Mouse (Mus musculus) embryonic stem cell, embryonic (primary cell): ENCODE data around the gene Man2a2.

Experiments used
- CTCF ChIA-PET, 4 experiments: fragments of 300-600 bp in 2 of 4; fragments of 350-600 bp in 2 of 4; sonication (Branson Sonifier 250); formaldehyde crosslinking; loops; one replicate each; lab custom pipeline; 2022; ENCODE audit warnings: inconsistent platforms in 2 of 4; lab: Charles Lee
- POLR2A ChIA-PET, 4 experiments: fragments of 300-600 bp in 2 of 4; fragments of 350-600 bp in 2 of 4; sonication (Branson Sonifier 250); formaldehyde crosslinking; loops; one replicate each; lab custom pipeline; 2022; ENCODE audit warnings: antibody characterized with exemption in 4 of 4, inconsistent platforms in 1 of 4; lab: Charles Lee

Gene Man2a2

GRCm38 (mm10) chr7:80368635-80369421 lies 2.3 kb downstream of the Man2a2 start:
- CTCF ChIA-PET, result interaction anchor here (0.5 to 2.4 kb wide), 16 partner anchors 9 to 238 kb away, joined by 3 to 11 read pairs (median 6); partner anchors contain the start of gene Hddc3 (in 2 of the 4)
- POLR2A ChIA-PET, result interaction anchor here in 3 of 4 experiments (0.7 to 3.8 kb wide), 19 partner anchors 9 to 816 kb away, joined by 3 to 31 read pairs (median 5); partner anchors contain the start of genes Blm (in 1 of the 3), Hddc3 (in 1 of the 3), Idh2 (in 1 of the 3) and Rccd1 (in 1 of the 3)

- CTCF ChIA-PET, result interaction anchor here in 3 of 4 experiments (1.1 to 2.4 kb wide), 9 partner anchors 9 to 228 kb away, joined by 3 to 11 read pairs (median 5); partner anchors contain the start of genes Hddc3 (in 2 of the 3) and Unc45a (in 1 of the 3)
- POLR2A ChIA-PET, result interaction anchor here in 2 of 4 experiments (0.9 to 3.8 kb wide), 11 partner anchors 9 to 237 kb away, joined by 3 to 31 read pairs (median 5); partner anchors contain the start of genes Hddc3 (in 1 of the 2) and Rccd1 (in 1 of the 2)
These were observed 3.2 kb downstream of the Man2a2 start for GRCm38 (mm10) chr7:80368009-80368408.

DNA sequence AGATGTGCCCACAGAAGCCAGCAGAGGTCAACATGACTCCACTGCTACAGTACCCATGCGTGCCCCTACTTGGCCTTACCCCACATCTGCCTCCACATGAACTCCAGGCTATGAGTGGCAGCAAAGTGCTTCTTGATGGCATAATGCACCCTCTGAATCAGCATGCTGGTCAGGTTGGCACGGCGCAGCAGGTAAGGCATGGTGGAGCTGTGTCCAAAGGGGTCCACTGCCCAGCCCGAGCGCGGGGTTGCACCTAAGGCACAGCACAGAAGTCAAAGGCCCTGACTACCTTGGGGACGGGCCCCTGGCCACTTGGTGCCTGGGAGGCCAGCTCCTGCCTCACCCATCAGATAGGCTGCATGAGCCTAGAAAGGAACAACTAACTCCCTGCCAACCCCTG lies 3.9 kb downstream of the Man2a2 start:
- CTCF ChIA-PET, result interaction anchor here in 3 of 4 experiments (1.1 to 2.4 kb wide), 6 partner anchors 10 to 227 kb away, joined by 3 to 11 read pairs (median 6); partner anchors contain the start of genes Hddc3 (in 1 of the 3) and Unc45a (in 1 of the 3)
- POLR2A ChIA-PET, result interaction anchor here in 2 of 4 experiments (1.0 to 3.3 kb wide), 6 partner anchors 9 to 168 kb away, joined by 3 to 11 read pairs (median 4); partner anchors contain the start of genes Blm (in 1 of the 2) and Rccd1 (in 1 of the 2)

DNA sequence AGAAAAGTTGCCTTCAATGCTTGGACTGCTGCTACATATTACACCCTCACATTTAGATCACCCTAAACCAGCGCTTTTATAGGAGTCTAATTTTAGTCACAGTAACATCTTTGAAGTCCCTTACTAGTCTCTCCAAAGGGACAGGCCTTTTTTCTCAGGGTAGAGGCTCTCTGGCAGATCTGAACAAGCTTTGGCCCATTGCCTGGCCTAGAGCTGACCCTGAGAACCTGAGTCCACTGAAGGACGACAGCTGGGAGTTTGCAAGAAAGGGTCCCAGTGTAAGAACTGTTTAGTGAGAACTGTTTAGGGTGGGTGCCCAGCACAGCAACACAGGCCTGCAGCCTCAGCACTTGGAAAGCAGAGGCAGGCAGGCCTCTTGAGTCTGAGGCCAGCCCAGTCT lies 5.4 kb downstream of the Man2a2 start:
- CTCF ChIA-PET, result interaction anchor here in 2 of 4 experiments (1.0 to 1.8 kb wide), 2 partner anchors 12 kb away, joined by 5 to 11 read pairs; no protein-coding TSS in a partner anchor
- POLR2A ChIA-PET, result interaction anchor here in 1 of 4 experiments (1.0 to 1.8 kb wide), 4 partner anchors 21 to 468 kb away, joined by 3 to 5 read pairs (median 3); partner anchors contain the start of gene Blm

- ChIA-PET CTCF (interaction anchor here in 2 of 4 experiments (0.6 to 1.4 kb wide), 3 partner anchors 12 to 64 kb away, joined by 3 to 5 read pairs (median 3); no protein-coding TSS in a partner anchor), POLR2A (interaction anchor here in 3 of 4 experiments (0.7 to 1.5 kb wide), 6 partner anchors 10 to 206 kb away, joined by 3 to 4 read pairs (median 3); partner anchors contain the start of gene Man2a2 (in 1 of the 3))
These were observed 10.7 kb downstream of the Man2a2 start for GRCm38 (mm10) chr7:80360435-80360834.

DNA sequence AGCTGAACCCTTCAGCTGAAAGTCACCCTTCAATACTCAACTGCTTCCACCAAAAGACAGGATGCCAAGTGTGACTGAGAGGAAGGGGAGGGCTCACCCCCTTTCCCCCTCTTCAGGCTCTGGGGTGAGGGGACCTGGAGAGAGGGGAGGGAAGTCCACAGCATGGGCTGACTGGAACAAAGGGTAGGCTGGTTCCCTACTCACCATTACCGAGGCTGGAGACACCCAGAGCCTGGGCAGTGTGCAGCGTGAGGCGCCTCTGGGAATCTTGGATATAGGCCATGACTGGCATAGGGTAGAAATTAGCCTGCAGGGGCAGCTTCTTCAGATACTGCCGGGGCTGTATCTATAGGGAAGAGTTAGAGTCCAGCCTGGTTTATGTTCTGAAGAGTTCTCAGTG lies 13.1 kb downstream of the Man2a2 start:
- POLR2A ChIA-PET, result interaction anchor here in 3 of 4 experiments (0.9 to 2.3 kb wide), 7 partner anchors 9 to 205 kb away, joined by 3 to 9 read pairs (median 4); partner anchors contain the start of gene Hddc3 (in 2 of the 3)
- CTCF ChIA-PET, result interaction anchor here in 3 of 4 experiments (0.9 to 2.1 kb wide), 3 partner anchors 15 kb away, joined by 3 to 9 read pairs (median 3); partner anchors contain the start of gene Hddc3 (in 3 of the 3)

GRCm38 (mm10) chr7:80357156-80357555 lies 14.0 kb downstream of the Man2a2 start:
- POLR2A ChIA-PET, result interaction anchor here in 3 of 4 experiments (0.5 to 2.3 kb wide), 9 partner anchors 10 to 204 kb away, joined by 3 to 9 read pairs (median 4); partner anchors contain the start of gene Hddc3 (in 1 of the 3)

GRCm38 (mm10) chr7:80356351-80356750 lies 14.8 kb downstream of the Man2a2 start:
- ChIA-PET CTCF (interaction anchor here in 3 of 4 experiments (0.6 to 2.1 kb wide), 7 partner anchors 14 to 141 kb away, joined by 3 to 9 read pairs (median 5); partner anchors contain the start of gene Hddc3 (in 1 of the 3)), POLR2A (interaction anchor here (0.5 to 2.3 kb wide), 20 partner anchors 8 to 246 kb away, joined by 3 to 9 read pairs (median 4); partner anchors contain the start of genes Hddc3 (in 3 of the 4), Rccd1 (in 1 of the 4) and Unc45a (in 1 of the 4))

More at GRCm38 (mm10) chr7:80357156-80357555, 14.0 kb downstream of the Man2a2 start:
- CTCF ChIA-PET, result interaction anchor here in 3 of 4 experiments (0.6 to 2.1 kb wide), 6 partner anchors 14 to 565 kb away, joined by 3 to 9 read pairs (median 3); partner anchors contain the start of gene Hddc3 (in 2 of the 3)

GRCm38 (mm10) chr7:80352920-80353319 lies 18.3 kb downstream of the Man2a2 start:
- CTCF ChIA-PET, result interaction anchor here in 2 of 4 experiments (0.7 to 2.4 kb wide), 4 partner anchors 10 to 213 kb away, joined by 3 to 17 read pairs (median 3); partner anchors contain the start of genes Man2a2 (in 2 of the 2) and Hddc3 (in 1 of the 2)
- POLR2A ChIA-PET, result interaction anchor here (0.6 to 2.7 kb wide), 13 partner anchors 10 to 201 kb away, joined by 3 to 11 read pairs (median 4); partner anchors contain the start of genes Rccd1 (in 3 of the 4) and Hddc3 (in 2 of the 4)

- POLR2A ChIA-PET, result interaction anchor here in 2 of 4 experiments (0.5 to 1.4 kb wide), 6 partner anchors 9 to 89 kb away, joined by 3 to 4 read pairs (median 4); partner anchors contain the start of gene Rccd1 (in 1 of the 2)
- CTCF ChIA-PET, result interaction anchor here in 2 of 4 experiments (1.2 to 1.5 kb wide), 2 partner anchors 27 to 210 kb away, joined by 4 read pairs; no protein-coding TSS in a partner anchor
These were observed 20.4 kb downstream of the Man2a2 start for GRCm38 (mm10) chr7:80350808-80351207.

GRCm38 (mm10) chr7:80347670-80348586 lies 23.2 kb downstream of the Man2a2 start:
- CTCF ChIA-PET, result interaction anchor here in 3 of 4 experiments (0.6 to 1.4 kb wide), 8 partner anchors 22 to 999 kb away, joined by 3 to 5 read pairs (median 4); no protein-coding TSS in a partner anchor

DNA sequence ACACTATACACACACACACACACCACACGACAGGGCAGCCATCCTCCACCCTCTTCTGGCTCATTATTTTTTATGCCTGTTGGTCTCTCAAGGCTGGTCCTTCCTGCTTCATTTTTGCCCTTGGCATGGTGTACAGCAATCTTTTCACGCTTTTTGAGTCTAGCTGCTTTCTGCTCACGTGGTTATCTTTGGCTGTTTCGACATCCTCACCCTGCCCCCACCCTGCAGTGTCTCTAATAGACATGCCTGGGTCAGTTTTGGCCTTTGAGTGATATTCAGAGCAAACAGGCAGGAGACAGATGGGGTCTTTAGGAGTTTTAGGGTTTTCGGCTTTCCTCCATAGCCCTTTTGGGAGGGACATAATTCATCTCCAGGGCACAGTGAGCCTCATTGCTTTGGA lies 24.3 kb downstream of the Man2a2 start:
- CTCF ChIA-PET, result no interaction called here
- POLR2A ChIA-PET, result interaction anchor here in 1 of 4 experiments (0.5 to 1.0 kb wide), 2 partner anchors 22 to 336 kb away, joined by 3 to 4 read pairs; partner anchors contain the start of gene Rccd1

More at GRCm38 (mm10) chr7:80347670-80348586, 23.2 kb downstream of the Man2a2 start:
- POLR2A ChIA-PET, result interaction anchor here in 3 of 4 experiments (1.0 to 1.2 kb wide), 4 partner anchors 8 to 23 kb away, joined by 3 read pairs; partner anchors contain the start of gene Man2a2 (in 1 of the 3)

GRCm38 (mm10) chr7:80346173-80346572 lies 25.0 kb downstream of the Man2a2 start:
- ChIA-PET POLR2A (interaction anchor here in 2 of 4 experiments (1.0 to 1.5 kb wide), 3 partner anchors 21 to 24 kb away, joined by 3 to 7 read pairs (median 4); partner anchors contain the start of gene Rccd1 (in 2 of the 2)), CTCF (no interaction called here)

DNA sequence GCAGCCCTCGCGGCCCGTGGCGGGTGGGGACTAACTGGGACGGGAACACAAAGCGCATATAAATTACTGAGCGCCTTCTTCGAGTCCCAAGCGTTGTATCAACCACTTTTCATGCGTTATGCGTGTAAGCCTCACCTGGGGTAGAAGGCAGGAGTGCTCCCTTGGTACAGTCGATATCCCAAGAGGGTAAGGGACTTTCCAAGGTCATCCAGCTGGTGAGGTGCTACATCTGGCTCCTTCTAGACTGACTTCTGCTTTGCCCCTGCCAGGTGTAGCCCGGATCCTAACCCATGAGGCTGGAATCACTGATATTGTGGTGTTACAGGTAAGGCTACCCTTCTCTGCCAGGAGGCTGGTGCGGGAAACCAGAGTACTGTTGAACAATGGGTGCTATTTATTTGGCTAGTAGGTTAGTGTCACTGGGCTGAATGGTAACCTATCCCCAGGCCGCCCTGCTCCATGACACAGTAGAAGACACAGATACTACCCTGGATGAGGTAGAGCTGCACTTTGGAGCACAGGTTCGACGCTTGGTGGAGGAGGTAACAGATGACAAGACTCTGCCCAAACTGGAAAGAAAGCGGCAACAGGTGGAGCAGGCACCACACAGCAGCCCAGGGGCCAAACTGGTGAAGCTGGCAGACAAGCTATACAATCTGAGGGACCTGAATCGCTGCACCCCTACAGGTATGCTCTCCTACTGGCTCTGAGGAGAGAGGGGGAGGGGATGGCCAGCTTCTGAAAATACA lies 27.7 kb downstream of the Man2a2 start:
- CTCF ChIA-PET, result interaction anchor here (0.5 to 5.4 kb wide), 62 partner anchors 9 to 460 kb away, joined by 3 to 47 read pairs (median 4); partner anchors contain the start of genes Man2a2 (in 3 of the 4), Rccd1 (in 3 of the 4), Cib1 (in 1 of the 4) and Crtc3 (in 1 of the 4)
- POLR2A ChIA-PET, result interaction anchor here in 3 of 4 experiments (0.6 to 3.8 kb wide), 60 partner anchors 9 to 1585 kb away, joined by 3 to 40 read pairs (median 4); partner anchors contain the start of genes Man2a2 (in 3 of the 3), Idh2 (in 2 of the 3), Ngrn (in 2 of the 3) and Rccd1 (in 2 of the 3)
